Mouse (Mus musculus) c-Kit-negative CD71-positive TER-119-positive erythroid progenitor cells, embryonic 14.5 days (primary cell): Measurements from ENCODE around the gene Gm21319.
"Not testable (repeated sequence)": the region's sequence is repeated elsewhere in the genome, so short reads cannot be mapped to it uniquely, and the experiment has no call there.

Source experiments
- DNase-seq: peaks from one replicate; pipeline ENCODE4 v3.0.0-alpha.2; 2013; ENCODE audit warnings: low read depth, low spot score

Gm21319 gene

DNA sequence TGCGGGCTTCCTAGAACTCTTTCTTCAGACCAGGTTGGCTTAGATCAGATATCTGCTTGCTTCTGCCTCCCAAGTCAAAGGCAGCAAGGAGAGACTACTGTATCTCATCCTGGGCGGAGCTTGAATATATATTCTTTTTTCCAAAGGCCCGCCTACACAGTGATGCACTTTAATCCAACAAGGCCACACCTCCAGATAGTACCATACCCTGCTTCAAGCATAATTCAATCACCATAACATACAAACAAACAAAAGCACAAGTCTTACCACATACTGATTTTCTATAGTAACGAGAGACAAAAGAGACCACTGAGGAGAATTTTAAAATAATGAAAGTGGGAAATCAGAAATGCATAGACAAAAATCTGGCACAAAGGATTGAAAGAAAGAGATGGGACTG is at the start of gene Gm21319:
Gm21319 (minus strand) TSS at position 101 of the 400 bp plus-strand sequence.
- not testable (repeated sequence) for DNase-seq

DNA sequence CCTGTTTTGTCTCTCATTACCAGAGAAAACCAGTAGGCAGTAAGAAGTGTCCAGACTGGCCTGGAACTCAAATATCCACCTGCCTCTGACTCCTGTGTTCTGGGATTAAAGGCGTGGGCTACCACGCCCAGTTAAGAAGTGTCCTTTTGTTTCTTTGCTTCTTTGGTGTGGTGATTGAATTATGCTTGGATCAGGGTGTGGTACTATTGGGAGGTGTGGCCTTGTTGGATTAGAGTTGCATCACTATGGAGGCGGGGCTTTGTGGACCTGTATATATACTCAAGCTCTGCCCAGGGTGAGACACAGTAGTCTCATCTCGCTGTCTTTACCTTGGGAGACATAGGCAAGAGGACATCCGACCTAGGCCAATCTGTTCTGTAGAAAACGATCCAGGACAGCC is 40.7 kb upstream of the Gm21319 start, which contains the start of gene BB287469:
BB287469 (plus strand) TSS at position 301 of the 400 bp plus-strand sequence.
- not testable (repeated sequence) for DNase-seq

DNA sequence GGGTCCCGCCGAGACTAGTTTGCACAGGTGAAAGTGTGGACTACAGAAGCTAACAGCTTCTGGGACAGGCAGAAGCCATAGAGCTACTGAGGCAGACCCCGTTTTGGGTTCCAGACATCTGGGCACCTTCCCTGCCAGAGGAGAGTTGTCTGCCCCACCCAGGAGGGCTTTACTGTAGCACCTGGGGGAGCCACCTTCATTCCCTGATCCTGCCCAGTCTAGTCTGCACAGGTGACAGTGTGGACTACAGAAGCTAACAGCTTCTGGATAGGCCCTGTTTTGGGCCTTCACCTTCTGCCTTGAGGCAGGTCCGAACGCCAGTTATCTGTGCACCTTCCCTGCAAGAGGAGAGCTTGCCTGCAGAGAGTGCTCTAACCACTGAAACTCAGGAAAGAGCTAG is 22.4 kb upstream of the Gm21319 start:
- DNase-seq: not testable (repeated sequence)

DNA sequence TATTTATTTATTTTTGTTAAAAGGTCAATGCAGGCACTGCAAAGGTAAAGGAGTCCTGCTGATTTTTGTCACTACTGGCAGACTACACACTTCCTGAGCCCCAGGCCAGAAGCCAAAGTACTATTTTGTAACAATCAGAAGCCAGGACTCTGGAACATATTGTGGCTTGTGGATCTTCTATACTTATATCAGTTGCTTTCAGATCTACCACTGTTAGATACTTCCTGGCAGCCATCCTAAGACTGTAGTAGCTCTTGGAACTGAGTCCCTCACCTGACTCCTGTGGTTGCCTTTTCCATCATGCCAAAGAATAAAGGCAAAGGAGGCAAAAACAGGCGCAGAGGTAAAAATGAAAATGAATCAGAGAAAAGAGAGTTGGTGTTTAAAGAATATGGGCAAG is 19.7 kb upstream of the Gm21319 start, which contains the start of gene Gm21936:
Gm21936 (plus strand) TSS at position 301 of the 400 bp plus-strand sequence.
- not testable (repeated sequence) for DNase-seq
